Mouse (Mus musculus) limb, embryonic 13.5 days (tissue): ENCODE data around the gene Pnma1. TPM values are rescaled to one million over a fixed set of nuclear protein-coding genes. Genes with fewer than 3 reads are reported as not detected.

ENCODE experiments used
- ATAC-seq: fragments of 200-750 bp; cut with Nextera tagmentation; 2 replicates; pipeline ENCODE4 v1.8.0; 2017; ENCODE audit warnings: low read depth, moderate number of reproducible peaks, moderate TSS enrichment; ENCODE audit not compliant: low FRiP score
- H3K27ac ChIP-seq: fragments of 300-500 bp; sonication (generic); 2 replicates; pipeline ENCODE4 v1.5.1; 2015; ENCODE audit warnings: inconsistent platforms, mild to moderate bottlenecking, moderate library complexity
- H3K27me3 ChIP-seq: fragments of 300-500 bp; sonication (generic); 2 replicates; pipeline ENCODE4 v1.6.1; 2015; ENCODE audit warnings: mild to moderate bottlenecking, inconsistent platforms
- H3K36me3 ChIP-seq: fragments of 300-500 bp; sonication (generic); 2 replicates; pipeline ENCODE4 v1.6.1; 2015; ENCODE audit warnings: inconsistent platforms, mild to moderate bottlenecking, moderate library complexity
- H3K4me1 ChIP-seq: fragments of 300-500 bp; sonication (generic); 2 replicates; pipeline ENCODE4 v1.6.1; 2015; ENCODE audit warnings: inconsistent platforms
- H3K4me2 ChIP-seq: fragments of 300-500 bp; sonication (generic); replicated peaks from 2 replicates; pipeline ENCODE4 v1.6.1; 2015; ENCODE audit warnings: inconsistent platforms, mild to moderate bottlenecking, moderate library complexity
- H3K4me3 ChIP-seq: fragments of 300-500 bp; sonication (generic); 2 replicates; pipeline ENCODE4 v1.5.1; 2015; ENCODE audit warnings: moderate library complexity, mild to moderate bottlenecking, inconsistent platforms
- H3K9ac ChIP-seq: fragments of 300-500 bp; sonication (generic); 2 replicates; pipeline ENCODE4 v1.6.1; 2015; ENCODE audit warnings: mild to moderate bottlenecking, inconsistent platforms
- H3K9me3 ChIP-seq: fragments of 300-500 bp; sonication (generic); 2 replicates; pipeline ENCODE4 v1.6.1; 2016; ENCODE audit warnings: inconsistent platforms
- WGBS: fragments of 180-500 bp; shearing (Covaris S2); methylation state at CpG from one replicate; pipeline ENCODE4 v1.1.7; 2015; 5-methylcytosine and 5-hydroxymethylcytosine counted together
- polyA plus RNA-seq: library from polyadenylated mRNA; unstranded; fragments of >200 nt; fragmentation: Nextera tagmentation; extraction: Ambion mirVana; gene quantifications from 2 replicates; pipeline ENCODE4 v1.2.1, GENCODE M21; 2015

Pnma1 gene
- polyA plus RNA-seq, result 1.0 and 1.4 TPM in 2 replicates

GRCm38 (mm10) chr12:84147954-84148621 is at the start of gene Pnma1:
Gene Pnma1 (minus strand): TSS chr12:84148489.
- Histone ChIP-seq H3K9me3 (no peaks in the 10 kb centered on the region), H3K9ac (peak within 1 kb of the TSS; percentile 74), H3K4me1 (peaks cover 23% of the 10 kb centered on the region), H3K4me3 (peak within 1 kb of the TSS; percentile 56), H3K27ac (no peak within 1 kb of the TSS), H3K36me3 (peaks cover 32% of the 10 kb centered on the region), H3K27me3 (no peaks in the 10 kb centered on the region), H3K4me2 (peak within 1 kb of the TSS; percentile 96)
- WGBS, result 2% methylated on average over 50 of the region's 50 CpGs
- ATAC-seq, result peak; percentile 86

- Histone ChIP-seq H3K27ac (no peak overlapping the region), H3K27me3 (no peaks in the 10 kb centered on the region), H3K4me2 (0 out of 2 replicates have a peak overlapping the region, but pooled peaks have one; percentile 99), H3K9ac (no peak overlapping the region), H3K36me3 (no peaks in the 10 kb centered on the region), H3K9me3 (no peaks in the 10 kb centered on the region), H3K4me1 (peaks cover 53% of the 10 kb centered on the region), H3K4me3 (no peak overlapping the region)
- no peak for ATAC-seq
- 29% methylated on average over 6 of the region's 6 CpGs for WGBS
Observed at GRCm38 (mm10) chr12:84195195-84195594, 46.9 kb upstream of the Pnma1 start.

- no peaks in the 10 kb centered on the region for H3K36me3 ChIP-seq
- peak overlapping the region; percentile 80 for H3K4me3 ChIP-seq
- no peaks in the 10 kb centered on the region for H3K27me3 ChIP-seq
- H3K4me2 ChIP-seq, result peak overlapping the region; percentile 99
- 4% methylated on average over 9 of the region's 13 CpGs for WGBS
- no peak for ATAC-seq
- H3K4me1 ChIP-seq, result peaks cover 60% of the 10 kb centered on the region
- peak overlapping the region; percentile 94 for H3K9ac ChIP-seq
- H3K27ac ChIP-seq, result peak overlapping the region; percentile 94; the same call in 1 of the 2 replicates
- H3K9me3 ChIP-seq, result no peaks in the 10 kb centered on the region
Observed at GRCm38 (mm10) chr12:84194400-84195109, 46.3 kb upstream of the Pnma1 start.

- Histone ChIP-seq H3K4me1 (peaks cover 63% of the 10 kb centered on the region), H3K27ac (peak overlapping the region; percentile 94), H3K9me3 (no peaks in the 10 kb centered on the region), H3K27me3 (no peaks in the 10 kb centered on the region), H3K4me3 (peak overlapping the region; percentile 80), H3K36me3 (no peaks in the 10 kb centered on the region), H3K9ac (peak overlapping the region; percentile 94), H3K4me2 (peak overlapping the region; percentile 99)
- peak; percentile 83 for ATAC-seq
- 0% methylated on average over 49 of the region's 49 CpGs for WGBS
Observed at GRCm38 (mm10) chr12:84193642-84194399, 45.5 kb upstream of the Pnma1 start.

- no peaks in the 10 kb centered on the region for H3K36me3 ChIP-seq
- H3K27ac ChIP-seq, result peak overlapping the region; percentile 94
- H3K4me1 ChIP-seq, result peaks cover 71% of the 10 kb centered on the region
- ATAC-seq, result peak; percentile 34
- peak overlapping the region; percentile 94 for H3K9ac ChIP-seq
- H3K4me3 ChIP-seq, result peak overlapping the region; percentile 80
- WGBS, result under 1% methylated on average over 92 of the region's 102 CpGs
- H3K27me3 ChIP-seq, result no peaks in the 10 kb centered on the region
- peak overlapping the region; percentile 99 for H3K4me2 ChIP-seq
- no peaks in the 10 kb centered on the region for H3K9me3 ChIP-seq
Observed at GRCm38 (mm10) chr12:84192741-84193641, 44.7 kb upstream of the Pnma1 start.

- H3K4me1 ChIP-seq, result peaks cover 78% of the 10 kb centered on the region
- peak overlapping the region; percentile 99 for H3K4me2 ChIP-seq
- no peaks in the 10 kb centered on the region for H3K36me3 ChIP-seq
- peak overlapping the region; percentile 80 for H3K4me3 ChIP-seq
- no peaks in the 10 kb centered on the region for H3K9me3 ChIP-seq
- H3K27ac ChIP-seq, result no peak overlapping the region
- peak overlapping the region; percentile 94 for H3K9ac ChIP-seq
- H3K27me3 ChIP-seq, result no peaks in the 10 kb centered on the region
- no peak for ATAC-seq
- WGBS, result 2% methylated on average over 13 of the region's 13 CpGs
Observed at GRCm38 (mm10) chr12:84192280-84192679, 44.0 kb upstream of the Pnma1 start.

GRCm38 (mm10) chr12:84191770-84192169 is 43.5 kb upstream of the Pnma1 start:
- Histone ChIP-seq H3K36me3 (peaks cover under 1% of the 10 kb centered on the region; the same call in 1 of the 2 replicates), H3K4me3 (peak overlapping the region; percentile 80), H3K27me3 (no peaks in the 10 kb centered on the region), H3K4me1 (peaks cover 84% of the 10 kb centered on the region), H3K4me2 (peak overlapping the region; percentile 99), H3K9ac (peak overlapping the region; percentile 94; the same call in 1 of the 2 replicates), H3K27ac (no peak overlapping the region), H3K9me3 (no peaks in the 10 kb centered on the region; the same call in 1 of the 2 replicates)
- WGBS, result 12% methylated on average over 5 of the region's 5 CpGs
- ATAC-seq, result no peak

GRCm38 (mm10) chr12:84191190-84191589 is 42.9 kb upstream of the Pnma1 start:
- Histone ChIP-seq H3K27ac (no peak overlapping the region), H3K9ac (peak overlapping the region; percentile 43; the same call in 1 of the 2 replicates), H3K4me3 (peak overlapping the region; percentile 80; the same call in 1 of the 2 replicates), H3K4me1 (peaks cover 84% of the 10 kb centered on the region), H3K27me3 (no peaks in the 10 kb centered on the region), H3K36me3 (peaks cover 7% of the 10 kb centered on the region; the same call in 1 of the 2 replicates), H3K9me3 (no peaks in the 10 kb centered on the region; the same call in 1 of the 2 replicates), H3K4me2 (peak overlapping the region; percentile 99)
- no peak for ATAC-seq
- WGBS, result 35% methylated on average over 7 of the region's 7 CpGs

GRCm38 (mm10) chr12:84190151-84190820 is 42.0 kb upstream of the Pnma1 start:
- H3K9ac ChIP-seq, result no peak overlapping the region
- no peak for ATAC-seq
- H3K4me2 ChIP-seq, result peak overlapping the region; percentile 99
- no peaks in the 10 kb centered on the region; the same call in 1 of the 2 replicates for H3K9me3 ChIP-seq
- H3K4me3 ChIP-seq, result 0 out of 2 replicates have a peak overlapping the region, but pooled peaks have one; percentile 5
- peaks cover 10% of the 10 kb centered on the region; the same call in 1 of the 2 replicates for H3K36me3 ChIP-seq
- peaks cover 84% of the 10 kb centered on the region for H3K4me1 ChIP-seq
- H3K27ac ChIP-seq, result no peak overlapping the region
- 26% methylated on average over 15 of the region's 15 CpGs for WGBS
- no peaks in the 10 kb centered on the region for H3K27me3 ChIP-seq

GRCm38 (mm10) chr12:84188881-84189444 is 40.7 kb upstream of the Pnma1 start:
- ATAC-seq, result no peak
- Histone ChIP-seq H3K9ac (peak overlapping the region; percentile 43; the same call in 1 of the 2 replicates), H3K27me3 (no peaks in the 10 kb centered on the region), H3K36me3 (peaks cover 10% of the 10 kb centered on the region; the same call in 1 of the 2 replicates), H3K4me1 (peaks cover 80% of the 10 kb centered on the region), H3K9me3 (no peaks in the 10 kb centered on the region; the same call in 1 of the 2 replicates), H3K4me3 (no peak overlapping the region), H3K4me2 (peak overlapping the region; percentile 32), H3K27ac (no peak overlapping the region)
- 64% methylated on average over 14 of the region's 14 CpGs for WGBS
